In genomic region chr10:128908778-128909448, GRCm38 (mm10) we compare ENCODE assay signal across 9 mouse cellular contexts. TPM values are rescaled to one million over a fixed set of nuclear protein-coding genes. Genes with fewer than 3 reads are reported as not detected.
A peak's percentile ranks its signal among the peaks of the same experiment; 100 is the strongest.
DNase-seq lines count a peak whose midpoint lies in the region; ATAC-seq and TF ChIP-seq lines count a peak whose summit lies in the region.
"Had no signal": no experiment of that assay in that cellular context is flagged by ENCODE, and none has a peak within 500 bp of the region (broad histone marks: within the 10 kb centered on the region; RNA-seq: fewer than 3 reads in every experiment).

No protein-coding gene starts in this region.

- peak overlapping the region; percentile 95 for H3K4me3 ChIP-seq in heart, embryonic 13.5 days
- H3K4me3 ChIP-seq in forebrain, embryonic 12.5 days (replicated peaks), result peak overlapping the region; percentile 81
- H3K4me3 ChIP-seq in kidney, postnatal 0 days (replicated peaks; ENCODE audit: low read depth, low read length), result peak overlapping the region; percentile 91
- peak overlapping the region; percentile 83 for H3K4me3 ChIP-seq in midbrain, postnatal 0 days (ENCODE audit: low read depth, low read length)

- H3K9me3 ChIP-seq in heart, embryonic 13.5 days, result no peaks in the 10 kb centered on the region
- H3K9me3 ChIP-seq in forebrain, embryonic 12.5 days, result no peaks in the 10 kb centered on the region
- no peaks in the 10 kb centered on the region for H3K9me3 ChIP-seq in kidney, postnatal 0 days (replicated peaks; ENCODE audit: low read length)
- H3K9me3 ChIP-seq in midbrain, postnatal 0 days (ENCODE audit: low read length), result no peaks in the 10 kb centered on the region
- H3K9me3 ChIP-seq: G1E had no signal

- H3K4me2 ChIP-seq in heart, embryonic 13.5 days, result peak overlapping the region; percentile 79
- H3K4me2 ChIP-seq in forebrain, embryonic 12.5 days, result peak overlapping the region; percentile 84
- H3K4me2 ChIP-seq in kidney, postnatal 0 days (ENCODE audit: low read length), result peak overlapping the region; percentile 67
- peak overlapping the region; percentile 73 for H3K4me2 ChIP-seq in midbrain, postnatal 0 days (ENCODE audit: low read depth, low read length, poor library complexity, severe bottlenecking)

- WGBS in heart, embryonic 13.5 days, result 61% methylated on average over 13 of the region's 13 CpGs
- 62% methylated on average over 13 of the region's 13 CpGs for WGBS in forebrain, embryonic 12.5 days
- 46% methylated on average over 13 of the region's 13 CpGs for WGBS in kidney, postnatal 0 days
- WGBS in midbrain, postnatal 0 days, result 53% methylated on average over 13 of the region's 13 CpGs

- no peak for DNase-seq in heart, postnatal 4 days
- DNase-seq in kidney, postnatal 0 days (ENCODE audit: low spot score), result peak; percentile 39
- DNase-seq in midbrain, postnatal 0 days (ENCODE audit: low spot score), result no peak
- DNase-seq in cerebellum, postnatal 25 days, result no peak
- DNase-seq in adrenal gland, postnatal 4 days (ENCODE audit: low spot score in 2 of 2), result no peak
- DNase-seq in cerebellum, adult 9-10 months, result no peak

- H3K4me1 ChIP-seq in heart, embryonic 13.5 days, result peaks cover 38% of the 10 kb centered on the region
- H3K4me1 ChIP-seq in forebrain, embryonic 12.5 days, result peaks cover 22% of the 10 kb centered on the region
- peaks cover 12% of the 10 kb centered on the region for H3K4me1 ChIP-seq in kidney, postnatal 0 days (replicated peaks; ENCODE audit: insufficient read depth, low read length)
- peaks cover 5% of the 10 kb centered on the region; the same call in 1 of the 2 replicates for H3K4me1 ChIP-seq in midbrain, postnatal 0 days (ENCODE audit: insufficient read depth, low read length)

- no peak for ATAC-seq in heart, embryonic 13.5 days (ENCODE audit: extremely low read depth, insufficient number of reproducible peaks, low FRiP score, low TSS enrichment)
- ATAC-seq in forebrain, embryonic 12.5 days (ENCODE audit: low FRiP score), result no peak
- ATAC-seq in kidney, postnatal 0 days (replicated peaks; ENCODE audit: low FRiP score, low read depth), result peak; percentile 8
- no peak for ATAC-seq in midbrain, postnatal 0 days (ENCODE audit: low FRiP score)

- peak overlapping the region; percentile 94 for H3K27ac ChIP-seq in heart, embryonic 13.5 days (replicated peaks)
- 0 out of 2 replicates have a peak overlapping the region, but pooled peaks have one; percentile 5 for H3K27ac ChIP-seq in forebrain, embryonic 12.5 days
- H3K27ac ChIP-seq in kidney, postnatal 0 days, result peak overlapping the region; percentile 97
- peak overlapping the region; percentile 49 for H3K27ac ChIP-seq in midbrain, postnatal 0 days (ENCODE audit: low read depth, low read length)

- no peak for TF ChIP-seq CTCF in kidney, postnatal 0 days (IDR thresholded peaks at IDR 0.05; ENCODE audit: low read depth)
- no peak for TF ChIP-seq CTCF in midbrain, postnatal 0 days (IDR thresholded peaks at IDR 0.05)

- peaks cover 27% of the 10 kb centered on the region for H3K36me3 ChIP-seq in heart, embryonic 13.5 days
- H3K36me3 ChIP-seq in forebrain, embryonic 12.5 days (replicated peaks), result peaks cover 3% of the 10 kb centered on the region
- H3K36me3 ChIP-seq in kidney, postnatal 0 days (ENCODE audit: insufficient read depth, low read length), result peaks cover 6% of the 10 kb centered on the region; the same call in 1 of the 2 replicates
- no peaks in the 10 kb centered on the region for H3K36me3 ChIP-seq in midbrain, postnatal 0 days (ENCODE audit: insufficient read depth, low read length)
- H3K36me3 ChIP-seq: G1E had no signal

- H3K27me3 ChIP-seq in heart, embryonic 13.5 days (replicated peaks), result no peaks in the 10 kb centered on the region
- peaks cover 14% of the 10 kb centered on the region for H3K27me3 ChIP-seq in forebrain, embryonic 12.5 days
- H3K27me3 ChIP-seq in kidney, postnatal 0 days (ENCODE audit: insufficient read depth, low read length), result no peaks in the 10 kb centered on the region
- H3K27me3 ChIP-seq in midbrain, postnatal 0 days (ENCODE audit: insufficient read depth, low read length), result no peaks in the 10 kb centered on the region

- peak overlapping the region; percentile 99 for H3K9ac ChIP-seq in heart, embryonic 13.5 days
- H3K9ac ChIP-seq in forebrain, embryonic 12.5 days, result peak overlapping the region; percentile 85
- H3K9ac ChIP-seq in kidney, postnatal 0 days (ENCODE audit: low read depth, low read length), result peak overlapping the region; percentile 97
- H3K9ac ChIP-seq in midbrain, postnatal 0 days (replicated peaks; ENCODE audit: low read length, poor library complexity, severe bottlenecking), result peak overlapping the region; percentile 77; the same call in 1 of the 2 replicates

RNA-seq across cellular contexts. Expression of gene Cd63, which starts 8.1 kb away (rescaled TPM):
- 370 and 426 TPM in 2 replicates for polyA plus RNA-seq in heart, embryonic 13.5 days (2015; fragmentation: Nextera tagmentation; extraction: Ambion mirVana)
- 100 to 1,000 TPM; 216 to 226 TPM for total RNA-seq in heart, postnatal 4 days (2021)
- polyA plus RNA-seq in forebrain, embryonic 12.5 days (2016; fragmentation: Nextera tagmentation; extraction: Ambion mirVana), result 129 and 160 TPM in 2 replicates
- 1,350 and 1,394 TPM in 2 replicates for polyA plus RNA-seq in kidney, postnatal 0 days (2015; fragmentation: Nextera tagmentation; extraction: Ambion mirVana)
- 16.6 and 28.6 TPM in 2 replicates for total RNA-seq in midbrain, postnatal 0 days (2014; rRNA removed)
- polyA plus RNA-seq in midbrain, postnatal 0 days (2015; fragmentation: Nextera tagmentation; extraction: Ambion mirVana), result 231 and 238 TPM in 2 replicates
- 100 to 1,000 TPM; 304 to 317 TPM for total RNA-seq in adrenal gland, postnatal 4 days (2021)

RNA-seq across cellular contexts. Expression of gene Rdh5, which starts 13.8 kb away (rescaled TPM):
- polyA plus RNA-seq in heart, embryonic 13.5 days (2015; fragmentation: Nextera tagmentation; extraction: Ambion mirVana), result 8.9 and 10.3 TPM in 2 replicates
- 1 to 10 TPM; 5.3 to 5.6 TPM for total RNA-seq in heart, postnatal 4 days (2021)
- polyA plus RNA-seq in forebrain, embryonic 12.5 days (2016; fragmentation: Nextera tagmentation; extraction: Ambion mirVana), result 11.3 and 13.3 TPM in 2 replicates
- 12.9 and 15.0 TPM in 2 replicates for polyA plus RNA-seq in kidney, postnatal 0 days (2015; fragmentation: Nextera tagmentation; extraction: Ambion mirVana)
- total RNA-seq in midbrain, postnatal 0 days (2014; rRNA removed), result 8.8 and 10.5 TPM in 2 replicates
- polyA plus RNA-seq in midbrain, postnatal 0 days (2015; fragmentation: Nextera tagmentation; extraction: Ambion mirVana), result 8.8 and 10.8 TPM in 2 replicates
- 10 to 100 TPM; 13.5 to 24.2 TPM for total RNA-seq in adrenal gland, postnatal 4 days (2021)

RNA-seq across cellular contexts. Expression of gene Bloc1s1, which starts 14.9 kb away (rescaled TPM):
- polyA plus RNA-seq in heart, embryonic 13.5 days (2015; fragmentation: Nextera tagmentation; extraction: Ambion mirVana), result 199 and 223 TPM in 2 replicates
- 100 to 1,000 TPM; 152 to 180 TPM for total RNA-seq in heart, postnatal 4 days (2021)
- 183 and 188 TPM in 2 replicates for polyA plus RNA-seq in forebrain, embryonic 12.5 days (2016; fragmentation: Nextera tagmentation; extraction: Ambion mirVana)
- polyA plus RNA-seq in kidney, postnatal 0 days (2015; fragmentation: Nextera tagmentation; extraction: Ambion mirVana), result 272 and 276 TPM in 2 replicates
- total RNA-seq in midbrain, postnatal 0 days (2014; rRNA removed), result 87.8 and 100 TPM in 2 replicates
- polyA plus RNA-seq in midbrain, postnatal 0 days (2015; fragmentation: Nextera tagmentation; extraction: Ambion mirVana), result 240 and 265 TPM in 2 replicates
- 100 to 1,000 TPM; 158 to 168 TPM for total RNA-seq in adrenal gland, postnatal 4 days (2021)

RNA-seq across cellular contexts. Expression of gene Gdf11, which starts 17.4 kb away (rescaled TPM):
- 2.8 and 3.6 TPM in 2 replicates for polyA plus RNA-seq in heart, embryonic 13.5 days (2015; fragmentation: Nextera tagmentation; extraction: Ambion mirVana)
- 1 to 10 TPM; 3.8 to 4.1 TPM for total RNA-seq in heart, postnatal 4 days (2021)
- polyA plus RNA-seq in forebrain, embryonic 12.5 days (2016; fragmentation: Nextera tagmentation; extraction: Ambion mirVana), result 9.3 and 9.6 TPM in 2 replicates
- polyA plus RNA-seq in kidney, postnatal 0 days (2015; fragmentation: Nextera tagmentation; extraction: Ambion mirVana), result 7.7 and 8.2 TPM in 2 replicates
- total RNA-seq in midbrain, postnatal 0 days (2014; rRNA removed), result 16.9 and 22.4 TPM in 2 replicates
- 6.5 and 7.5 TPM in 2 replicates for polyA plus RNA-seq in midbrain, postnatal 0 days (2015; fragmentation: Nextera tagmentation; extraction: Ambion mirVana)
- 1 to 10 TPM; 5.1 to 8.9 TPM for total RNA-seq in adrenal gland, postnatal 4 days (2021)

RNA-seq across cellular contexts. Expression of gene Itga7, which starts 24.7 kb away (rescaled TPM):
- polyA plus RNA-seq in heart, embryonic 13.5 days (2015; fragmentation: Nextera tagmentation; extraction: Ambion mirVana), result 2.4 and 2.9 TPM in 2 replicates
- 10 to 100 TPM; 69.6 to 78.5 TPM for total RNA-seq in heart, postnatal 4 days (2021)
- polyA plus RNA-seq in forebrain, embryonic 12.5 days (2016; fragmentation: Nextera tagmentation; extraction: Ambion mirVana), result 0.46 and 0.73 TPM in 2 replicates
- 3.8 TPM in 2 replicates for polyA plus RNA-seq in kidney, postnatal 0 days (2015; fragmentation: Nextera tagmentation; extraction: Ambion mirVana)
- 18.9 and 23.3 TPM in 2 replicates for total RNA-seq in midbrain, postnatal 0 days (2014; rRNA removed)
- polyA plus RNA-seq in midbrain, postnatal 0 days (2015; fragmentation: Nextera tagmentation; extraction: Ambion mirVana), result 13.6 and 14.0 TPM in 2 replicates
- total RNA-seq in adrenal gland, postnatal 4 days (2021), result 10 to 100 TPM; 13.9 to 17.2 TPM

Comparison
In these comparisons a context has a peak if more than half of its experiments do, and no peak if none do; other contexts are left out.
1. H3K27ac ChIP-seq: peak in every context shown above with its lines; median percentile 97 in kidney, postnatal 0 days; 94 in heart, embryonic 13.5 days; 49 in midbrain, postnatal 0 days; 5 in forebrain, embryonic 12.5 days.